ENCODE assay signal across 13 mouse cellular contexts in genomic region chr2:29402550-29403076, GRCm38 (mm10). TPM values are rescaled to one million over a fixed set of nuclear protein-coding genes. Genes with fewer than 3 reads are reported as not detected.
DNase-seq lines count a peak whose midpoint lies in the region; ATAC-seq and TF ChIP-seq lines count a peak whose summit lies in the region.
"Had no signal": no experiment of that assay in that cellular context is flagged by ENCODE, and none has a peak within 500 bp of the region (broad histone marks: within the 10 kb centered on the region; RNA-seq: fewer than 3 reads in every experiment).

No protein-coding gene starts in this region.

- no peaks in the 10 kb centered on the region for H3K9me3 ChIP-seq in forebrain, embryonic 15.5 days
- no peaks in the 10 kb centered on the region for H3K9me3 ChIP-seq in forebrain, embryonic 12.5 days
- H3K9me3 ChIP-seq in lung, postnatal 0 days (ENCODE audit: low read length) = no peaks in the 10 kb centered on the region
- H3K9me3 ChIP-seq: heart, embryonic 13.5 days had no signal

- DNase-seq in kidney, postnatal 25 days = peak; percentile 43 to 54
- DNase-seq in kidney, adult 8-10 months = no peak
- DNase-seq in brain, embryonic 14.5 days (ENCODE audit: low read depth) = peak; percentile 89
- DNase-seq in lung, postnatal 0 days (ENCODE audit: low spot score) = peak; percentile 57
- no peak for DNase-seq in urinary bladder, postnatal 4 days (ENCODE audit: low spot score in 2 of 2)
- no peak for DNase-seq in layer of hippocampus, adult 18-20 months (ENCODE audit: low spot score in 2 of 2)
- DNase-seq: right cerebral cortex, postnatal 4 days; thymus, postnatal 25 days had no signal

- H3K27ac ChIP-seq in forebrain, embryonic 15.5 days (replicated peaks) = no peak overlapping the region
- no peak overlapping the region for H3K27ac ChIP-seq in forebrain, embryonic 12.5 days
- H3K27ac ChIP-seq in lung, postnatal 0 days (ENCODE audit: low read length) = no peak overlapping the region
- H3K27ac ChIP-seq: heart, embryonic 13.5 days; liver, embryonic 14.5 days had no signal

- no peak for TF ChIP-seq CTCF in brain, embryonic 14.5 days (IDR thresholded peaks at IDR 0.05; ENCODE audit: borderline replicate concordance, extremely low read depth, insufficient read depth, insufficient read length)
- no peak for TF ChIP-seq CTCF in lung, postnatal 0 days (IDR thresholded peaks at IDR 0.05)

- H3K36me3 ChIP-seq in forebrain, embryonic 15.5 days = no peaks in the 10 kb centered on the region
- no peaks in the 10 kb centered on the region for H3K36me3 ChIP-seq in forebrain, embryonic 12.5 days (replicated peaks)
- no peaks in the 10 kb centered on the region for H3K36me3 ChIP-seq in lung, postnatal 0 days (ENCODE audit: insufficient read depth, low read length)
- H3K36me3 ChIP-seq: heart, embryonic 13.5 days had no signal

- WGBS in forebrain, embryonic 15.5 days = 60% methylated on average over 3 of the region's 3 CpGs
- WGBS in forebrain, embryonic 12.5 days = 77% methylated on average over 3 of the region's 3 CpGs
- 66% methylated on average over 3 of the region's 3 CpGs for WGBS in lung, postnatal 0 days

- ATAC-seq in forebrain, embryonic 15.5 days (replicated peaks) = 0 out of 2 replicates have a peak, but pooled peaks have one; percentile 61
- ATAC-seq in forebrain, embryonic 12.5 days (ENCODE audit: low FRiP score) = no peak
- ATAC-seq in lung, postnatal 0 days = peak; percentile 50; the same call in 1 of the 2 replicates

- H3K9ac ChIP-seq in forebrain, embryonic 15.5 days (replicated peaks) = no peak overlapping the region
- H3K9ac ChIP-seq in forebrain, embryonic 12.5 days = no peak overlapping the region
- no peak overlapping the region for H3K9ac ChIP-seq in lung, postnatal 0 days (replicated peaks; ENCODE audit: low read depth)
- H3K9ac ChIP-seq: heart, embryonic 13.5 days; liver, embryonic 14.5 days had no signal

- H3K4me1 ChIP-seq in forebrain, embryonic 15.5 days = peaks cover 34% of the 10 kb centered on the region
- H3K4me1 ChIP-seq in forebrain, embryonic 12.5 days = peaks cover 27% of the 10 kb centered on the region
- H3K4me1 ChIP-seq in lung, postnatal 0 days (ENCODE audit: insufficient read depth, low read depth, low read length) = no peaks in the 10 kb centered on the region; the same call in 1 of the 2 replicates

- TF ChIP-seq EP300 in lung, postnatal 0 days (IDR thresholded peaks at IDR 0.05) = no peak

- no peak for TF ChIP-seq POLR2A in brain, embryonic 14.5 days (IDR thresholded peaks at IDR 0.05; ENCODE audit: borderline replicate concordance, extremely low read depth, insufficient read depth, insufficient read length, poor library complexity, severe bottlenecking)

- H3K4me2 ChIP-seq in forebrain, embryonic 15.5 days (replicated peaks) = no peak overlapping the region
- no peak overlapping the region for H3K4me2 ChIP-seq in forebrain, embryonic 12.5 days
- no peak overlapping the region for H3K4me2 ChIP-seq in lung, postnatal 0 days (replicated peaks; ENCODE audit: low read depth, low read length)
- H3K4me2 ChIP-seq: heart, embryonic 13.5 days had no signal

- H3K4me3 ChIP-seq in forebrain, embryonic 15.5 days = no peak overlapping the region
- no peak overlapping the region for H3K4me3 ChIP-seq in forebrain, embryonic 12.5 days (replicated peaks)
- no peak overlapping the region for H3K4me3 ChIP-seq in lung, postnatal 0 days (ENCODE audit: low read depth, low read length)
- H3K4me3 ChIP-seq: heart, embryonic 13.5 days had no signal

- no peaks in the 10 kb centered on the region for H3K27me3 ChIP-seq in forebrain, embryonic 15.5 days
- H3K27me3 ChIP-seq in forebrain, embryonic 12.5 days = no peaks in the 10 kb centered on the region
- no peaks in the 10 kb centered on the region for H3K27me3 ChIP-seq in lung, postnatal 0 days (replicated peaks; ENCODE audit: insufficient read depth, low read length)
- H3K27me3 ChIP-seq: CH12.LX; heart, embryonic 13.5 days had no signal

RNA-seq across cellular contexts. Expression of gene Med27, which starts 56.0 kb away (rescaled TPM):
- polyA plus RNA-seq in forebrain, embryonic 15.5 days (2015; fragmentation: Nextera tagmentation; extraction: Ambion mirVana) = 96.9 and 100 TPM in 2 replicates
- 68.9 and 77.0 TPM in 2 replicates for polyA plus RNA-seq in forebrain, embryonic 12.5 days (2016; fragmentation: Nextera tagmentation; extraction: Ambion mirVana)
- 64.9 and 105 TPM in 2 replicates for polyA plus RNA-seq in brain, embryonic 14.5 days (2012; rRNA removed)
- polyA plus RNA-seq in lung, postnatal 0 days (2015; fragmentation: Nextera tagmentation; extraction: Ambion mirVana) = 33.2 and 37.1 TPM in 2 replicates
- 10 to 100 TPM; 48.2 to 49.0 TPM for total RNA-seq in layer of hippocampus, adult 18-20 months (2021)

Comparison
In these comparisons a context has a peak if more than half of its experiments do, and no peak if none do; other contexts are left out.
1. DNase-seq: peak in kidney, postnatal 25 days (2 of 2), brain, embryonic 14.5 days (single experiment) and lung, postnatal 0 days (single experiment); none in kidney, adult 8-10 months (0 of 2), urinary bladder, postnatal 4 days (0 of 2) and layer of hippocampus, adult 18-20 months (0 of 2).